Mouse (Mus musculus): ENCODE results near the gene Arrb1.

DNA sequence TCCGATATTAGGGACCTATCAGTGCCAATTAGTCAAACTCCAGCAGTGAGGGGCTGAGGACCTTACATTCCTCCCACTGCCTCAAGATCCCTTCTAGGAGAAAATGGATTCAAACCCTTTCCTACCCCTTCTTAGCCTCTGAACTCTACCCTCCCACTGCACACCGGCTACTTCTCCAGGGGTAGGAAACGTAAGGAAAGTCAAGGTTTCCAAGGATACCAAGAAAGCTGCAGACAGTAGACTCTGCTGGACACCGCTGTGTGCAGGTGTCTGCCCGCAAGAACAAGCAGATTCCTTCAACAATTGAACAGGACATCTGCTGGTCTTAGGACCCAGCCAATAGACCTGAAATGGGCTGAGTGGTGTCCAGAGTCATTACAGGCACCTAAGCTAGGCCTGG, 765 bp upstream of the Arrb1 start:
- TF ChIP-seq TAL1 (IDR thresholded peaks at IDR 0.05; ENCODE audit: low read length) (no peak), GATA1 (IDR thresholded peaks at IDR 0.05; ENCODE audit: low read length) (no peak)

Measured in erythroblast, embryonic 14.5 days (primary cell).